23 mouse cellular contexts compared by ENCODE assay signal in the genomic region with DNA sequence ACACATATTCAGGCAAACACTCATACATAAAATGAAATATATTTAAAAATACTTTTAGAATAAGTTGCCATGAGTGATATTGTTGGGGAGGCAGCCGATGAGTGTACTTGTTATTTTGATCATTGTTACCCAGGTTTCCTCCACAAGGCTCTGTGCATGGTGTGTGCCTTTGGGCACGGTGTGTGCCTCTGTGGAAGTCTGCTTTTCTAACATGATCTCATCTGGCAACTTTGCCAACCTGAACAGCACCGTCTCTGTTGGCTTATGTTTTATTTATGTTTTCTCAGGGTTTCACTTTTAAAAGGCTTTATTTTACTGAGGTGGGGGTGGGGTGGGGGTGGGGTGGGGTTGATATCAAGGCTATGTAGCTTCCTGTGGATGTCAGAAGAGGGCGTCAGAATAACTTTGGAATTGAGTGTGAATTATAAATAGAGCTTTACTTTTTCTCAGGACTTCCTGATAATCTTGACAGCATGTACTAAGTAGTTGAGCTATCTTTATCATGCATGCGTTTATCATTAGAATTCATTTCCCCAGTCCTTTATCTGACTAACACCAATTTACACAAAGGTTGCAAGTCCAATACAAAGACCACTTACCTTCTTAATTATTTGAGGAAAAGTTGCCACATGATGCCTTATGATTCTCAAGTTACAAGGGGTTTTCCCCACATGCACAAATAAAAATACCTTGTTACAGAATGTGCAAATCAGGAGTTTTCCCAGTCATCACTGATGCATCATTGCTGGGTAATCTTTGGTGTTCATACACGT.
DNase-seq lines count a peak whose midpoint lies in the region; ATAC-seq and TF ChIP-seq lines count a peak whose summit lies in the region.
"Had no signal": no experiment of that assay in that cellular context is flagged by ENCODE, and none has a peak within 500 bp of the region (broad histone marks: within the 10 kb centered on the region; RNA-seq: fewer than 3 reads in every experiment).

No protein-coding gene starts in this region.

- H3K36me3 ChIP-seq in heart, postnatal 0 days (replicated peaks; ENCODE audit: control insufficient read depth, insufficient read depth, low read length): no peaks in the 10 kb centered on the region
- peaks cover 0 to 72% of the 10 kb centered on the region in 2 experiments; a peak in 2 of 4 replicates for H3K36me3 ChIP-seq in MEL (ENCODE audit: control insufficient read depth in 1 of 2, insufficient read depth in 2 of 2, low read length in 2 of 2)
- no peaks in the 10 kb centered on the region for H3K36me3 ChIP-seq in liver, embryonic 12.5 days
- H3K36me3 ChIP-seq in hindbrain, embryonic 16.5 days (ENCODE audit: control insufficient read depth, insufficient read depth, low read length): no peaks in the 10 kb centered on the region
- H3K36me3 ChIP-seq: limb, embryonic 15.5 days; midbrain, embryonic 13.5 days; neural tube, embryonic 15.5 days had no signal

- H3K9me3 ChIP-seq in heart, postnatal 0 days (replicated peaks; ENCODE audit: control insufficient read depth, low read length): no peaks in the 10 kb centered on the region
- no peaks in the 10 kb centered on the region for H3K9me3 ChIP-seq in MEL (replicated peaks; ENCODE audit: insufficient read depth, low read length)
- no peaks in the 10 kb centered on the region for H3K9me3 ChIP-seq in liver, embryonic 12.5 days (replicated peaks)
- H3K9me3 ChIP-seq in hindbrain, embryonic 16.5 days (ENCODE audit: control insufficient read depth, low read length): no peaks in the 10 kb centered on the region
- H3K9me3 ChIP-seq: limb, embryonic 15.5 days; midbrain, embryonic 13.5 days; neural tube, embryonic 15.5 days had no signal

- no peak for TF ChIP-seq RAD21 in MEL (IDR thresholded peaks at IDR 0.05; ENCODE audit: low read depth, low read length)

- TF ChIP-seq POLR2A in MEL (IDR thresholded peaks at IDR 0.05; ENCODE audit: control insufficient read depth in 1 of 2, insufficient read depth in 1 of 2, low read depth in 1 of 2, low read length in 2 of 2, poor library complexity in 1 of 2): no peak

- H3K4me1 ChIP-seq in heart, postnatal 0 days (ENCODE audit: control insufficient read depth, insufficient read depth): peaks cover 45% of the 10 kb centered on the region
- H3K4me1 ChIP-seq in MEL (ENCODE audit: control insufficient read depth in 1 of 2, insufficient read depth in 2 of 2, low read length in 2 of 2): peaks cover 47 to 58% of the 10 kb centered on the region in 2 experiments
- peaks cover 94% of the 10 kb centered on the region for H3K4me1 ChIP-seq in liver, embryonic 12.5 days
- peaks cover 19% of the 10 kb centered on the region for H3K4me1 ChIP-seq in hindbrain, embryonic 16.5 days (ENCODE audit: control insufficient read depth, insufficient read depth, low read depth, low read length)

- peak overlapping the region; percentile 26; the same call in 1 of the 2 replicates for H3K27ac ChIP-seq in heart, postnatal 0 days (ENCODE audit: low read depth)
- peak overlapping the region; percentile 85 for H3K27ac ChIP-seq in MEL (ENCODE audit: control insufficient read depth, low read depth, low read length)
- peak overlapping the region; percentile 85 for H3K27ac ChIP-seq in liver, embryonic 12.5 days
- no peak overlapping the region for H3K27ac ChIP-seq in hindbrain, embryonic 16.5 days (ENCODE audit: low read depth, low read length)
- H3K27ac ChIP-seq: limb, embryonic 15.5 days; neural tube, embryonic 15.5 days had no signal

- no peaks in the 10 kb centered on the region for H3K27me3 ChIP-seq in heart, postnatal 0 days (ENCODE audit: control insufficient read depth, insufficient read depth, low read length)
- no peaks in the 10 kb centered on the region for H3K27me3 ChIP-seq in MEL (ENCODE audit: control insufficient read depth in 1 of 2, insufficient read depth in 2 of 2, low read length in 2 of 2)
- H3K27me3 ChIP-seq in liver, embryonic 12.5 days (replicated peaks): no peaks in the 10 kb centered on the region
- no peaks in the 10 kb centered on the region for H3K27me3 ChIP-seq in hindbrain, embryonic 16.5 days (replicated peaks; ENCODE audit: control insufficient read depth, insufficient read depth, low read length)
- H3K27me3 ChIP-seq: limb, embryonic 15.5 days; midbrain, embryonic 13.5 days; neural tube, embryonic 15.5 days; Patski had no signal

- 22% methylated on average over 6 of the region's 6 CpGs for WGBS in heart, postnatal 0 days
- 28% methylated on average over 6 of the region's 6 CpGs for WGBS in liver, embryonic 12.5 days (ENCODE audit: insufficient replicate concordance)
- WGBS in hindbrain, embryonic 16.5 days: 49% methylated on average over 6 of the region's 6 CpGs

- no peak overlapping the region for H3K9ac ChIP-seq in heart, postnatal 0 days (replicated peaks; ENCODE audit: low read depth, low read length)
- peak overlapping the region; percentile 47; the same call in 1 of the 2 replicates for H3K9ac ChIP-seq in MEL (ENCODE audit: control insufficient read depth, low read depth, low read length, poor library complexity, severe bottlenecking)
- peak overlapping the region; percentile 22; the same call in 1 of the 2 replicates for H3K9ac ChIP-seq in liver, embryonic 12.5 days
- no peak overlapping the region for H3K9ac ChIP-seq in hindbrain, embryonic 16.5 days (ENCODE audit: low read depth, low read length)
- H3K9ac ChIP-seq: limb, embryonic 15.5 days; midbrain, embryonic 13.5 days; neural tube, embryonic 15.5 days had no signal

- no peak overlapping the region for H3K4me3 ChIP-seq in heart, postnatal 0 days (ENCODE audit: low read depth, low read length)
- H3K4me3 ChIP-seq in MEL (ENCODE audit: control insufficient read depth in 1 of 2, insufficient read depth in 1 of 2, low read depth in 2 of 2, low read length in 2 of 2): peak overlapping the region; percentile 28 to 47; a peak in 3 of 4 replicates
- H3K4me3 ChIP-seq in liver, embryonic 12.5 days: no peak overlapping the region
- H3K4me3 ChIP-seq in hindbrain, embryonic 16.5 days (ENCODE audit: low read length): no peak overlapping the region
- H3K4me3 ChIP-seq: limb, embryonic 15.5 days; midbrain, embryonic 13.5 days; myocyte; neural tube, embryonic 15.5 days had no signal

- DNase-seq in heart, postnatal 0 days (ENCODE audit: low spot score): peak; percentile 61
- DNase-seq in heart, adult 18-20 months: no peak
- peak; percentile 68 for DNase-seq in 416B (ENCODE audit: low read depth)
- peak; percentile 62 for DNase-seq in MEL (ENCODE audit: low read depth, low spot score)
- DNase-seq in kidney, adult 18-20 months: no peak
- no peak for DNase-seq in thymus, postnatal 25 days
- DNase-seq: adrenal gland, postnatal 14 days; cerebellum, adult 9-11 months; heart, postnatal 14 days; kidney, adult 2 months; kidney, postnatal 25 days; right cerebral cortex, postnatal 4 days; thymus, postnatal 4 days had no signal

- no peak for TF ChIP-seq EP300 in heart, postnatal 0 days (IDR thresholded peaks at IDR 0.05; ENCODE audit: low read depth)
- TF ChIP-seq EP300 in MEL (IDR thresholded peaks at IDR 0.05; ENCODE audit: low read depth in 1 of 2, low read length in 2 of 2): peak; percentile 84 to 88

- no peak for ATAC-seq in heart, postnatal 0 days (ENCODE audit: insufficient read depth, low read depth)
- peak; percentile 11; the same call in 1 of the 2 replicates for ATAC-seq in liver, embryonic 12.5 days
- no peak for ATAC-seq in hindbrain, embryonic 16.5 days
- ATAC-seq: activated CD4-positive, CD25-positive, alpha-beta regulatory T cell, adult 4 months; CD4-positive, CD25-positive, alpha-beta regulatory T cell, adult 4 months; hindbrain, postnatal 0 days; midbrain, embryonic 13.5 days; Patski had no signal

- peaks cover 7% of the 10 kb centered on the region for H3K79me2 ChIP-seq in MEL (ENCODE audit: control insufficient read depth, insufficient read depth, low read length, poor library complexity)

- no peak for TF ChIP-seq CTCF in heart, postnatal 0 days (IDR thresholded peaks at IDR 0.05; ENCODE audit: low read depth)
- no peak for TF ChIP-seq CTCF in MEL (IDR thresholded peaks at IDR 0.05 in 2 of 3, conservative IDR thresholded peaks at IDR 0.05 in 1 of 3; ENCODE audit: control insufficient read depth in 1 of 3, insufficient read depth in 1 of 3, low read depth in 2 of 3, low read length in 3 of 3, poor library complexity in 1 of 3, severe bottlenecking in 1 of 3)

- no peak overlapping the region for H3K4me2 ChIP-seq in heart, postnatal 0 days (ENCODE audit: low read depth, low read length)
- peak overlapping the region; percentile 44 for H3K4me2 ChIP-seq in liver, embryonic 12.5 days
- H3K4me2 ChIP-seq in hindbrain, embryonic 16.5 days (ENCODE audit: low read length): no peak overlapping the region
- H3K4me2 ChIP-seq: limb, embryonic 15.5 days; midbrain, embryonic 13.5 days; neural tube, embryonic 15.5 days had no signal

TF ChIP-seq in MEL, 35 proteins besides CTCF, POLR2A, EP300 and RAD21 (continues in another document):
- no peak for TF ChIP-seq POLR2AphosphoS5 (IDR thresholded peaks at IDR 0.05; ENCODE audit: borderline replicate concordance, low read depth, low read length)
- TF ChIP-seq RCOR1 (IDR thresholded peaks at IDR 0.05; ENCODE audit: low read depth, low read length): peak; percentile 41; the same call in 1 of the 2 replicates
- no peak for TF ChIP-seq ZKSCAN1 (IDR thresholded peaks at IDR 0.05; ENCODE audit: low read depth, low read length)
- no peak for TF ChIP-seq HCFC1 (IDR thresholded peaks at IDR 0.05; ENCODE audit: low read depth, low read length)
- no peak for TF ChIP-seq BHLHE40 (IDR thresholded peaks at IDR 0.05; ENCODE audit: borderline replicate concordance, low read depth, low read length)
- TF ChIP-seq MXI1 (IDR thresholded peaks at IDR 0.05; ENCODE audit: low read depth, low read length): no peak
- no peak; the same call in 1 of the 2 replicates for TF ChIP-seq MAZ (IDR thresholded peaks at IDR 0.05; ENCODE audit: low read depth, low read length)
- TF ChIP-seq SMC3 (IDR thresholded peaks at IDR 0.05; ENCODE audit: low read depth, low read length): no peak
- peak; percentile 74; the same call in 1 of the 2 replicates for TF ChIP-seq MEF2A (IDR thresholded peaks at IDR 0.05; ENCODE audit: extremely low read depth, insufficient replicate concordance, low read depth, low read length, poor library complexity, severe bottlenecking)
- no peak for TF ChIP-seq POLR2AphosphoS2 (IDR thresholded peaks at IDR 0.05; ENCODE audit: low read length)
- no peak for TF ChIP-seq ZMIZ1 (IDR thresholded peaks at IDR 0.05; ENCODE audit: low read depth, low read length)
- TF ChIP-seq NRF1 (IDR thresholded peaks at IDR 0.05; ENCODE audit: insufficient read depth, low read depth, low read length, poor library complexity, severe bottlenecking): no peak
- TF ChIP-seq MYC (IDR thresholded peaks at IDR 0.05; ENCODE audit: low read depth, low read length): no peak
- no peak for TF ChIP-seq NELFE (IDR thresholded peaks at IDR 0.05; ENCODE audit: low read depth, low read length)
- 0 out of 2 replicates have a peak, but pooled peaks have one; percentile 24 for TF ChIP-seq TAL1 (IDR thresholded peaks at IDR 0.05; ENCODE audit: low read length)
- no peak for TF ChIP-seq USF2 (IDR thresholded peaks at IDR 0.05; ENCODE audit: borderline replicate concordance in 1 of 2, insufficient read depth in 1 of 2, low read depth in 1 of 2, low read length in 2 of 2)
- TF ChIP-seq CHD2 (IDR thresholded peaks at IDR 0.05; ENCODE audit: low read length): no peak

Comparison
In these comparisons a context has a peak if more than half of its experiments do, and no peak if none do; other contexts are left out.
1. DNase-seq: peak in heart, postnatal 0 days (single experiment), 416B (single experiment) and MEL (single experiment); none in heart, adult 18-20 months (0 of 2), kidney, adult 18-20 months (single experiment) and thymus, postnatal 25 days (single experiment).
2. H3K4me3 ChIP-seq: peak in MEL (2 of 2); none in heart, postnatal 0 days (single experiment), liver, embryonic 12.5 days (single experiment) and hindbrain, embryonic 16.5 days (single experiment).
3. H3K9ac ChIP-seq: peak in MEL (single experiment) and liver, embryonic 12.5 days (single experiment); none in heart, postnatal 0 days (single experiment) and hindbrain, embryonic 16.5 days (single experiment).